Mouse (Mus musculus) intestine, postnatal 0 days (tissue): ENCODE results near the gene Mrm3. TPM values are rescaled to one million over a fixed set of nuclear protein-coding genes. Genes with fewer than 3 reads are reported as not detected.

ENCODE experiments used
- ATAC-seq: fragments of 200-750 bp; cut with Nextera tagmentation; 2 replicates; pipeline ENCODE4 v1.8.0; 2017; ENCODE audit warnings: mild to moderate bottlenecking, moderate TSS enrichment, moderate library complexity
- H3K27ac ChIP-seq: fragments of 300-500 bp; sonication (generic); 2 replicates; pipeline ENCODE4 v1.5.1; 2014; ENCODE audit warnings: mild to moderate bottlenecking, low read depth, low read length, moderate library complexity
- H3K27me3 ChIP-seq: fragments of 300-500 bp; sonication (generic); replicated peaks from 2 replicates; pipeline ENCODE4 v1.6.1; 2014; ENCODE audit warnings: low read length, mixed read lengths; ENCODE audit not compliant: control insufficient read depth, insufficient read depth
- H3K36me3 ChIP-seq: fragments of 300-500 bp; sonication (generic); 2 replicates; pipeline ENCODE4 v1.6.1; 2014; ENCODE audit warnings: mild to moderate bottlenecking, moderate library complexity; ENCODE audit not compliant: control insufficient read depth, insufficient read depth
- H3K4me1 ChIP-seq: fragments of 300-500 bp; sonication (generic); replicated peaks from 2 replicates; pipeline ENCODE4 v1.6.1; 2014; ENCODE audit warnings: antibody characterized with exemption, low read length, mixed read lengths; ENCODE audit not compliant: control insufficient read depth, insufficient read depth
- H3K4me2 ChIP-seq: fragments of 300-500 bp; sonication (generic); replicated peaks from 2 replicates; pipeline ENCODE4 v1.6.1; 2014; ENCODE audit warnings: low read depth, mild to moderate bottlenecking, moderate library complexity
- H3K4me3 ChIP-seq: fragments of 300-500 bp; sonication (generic); 2 replicates; pipeline ENCODE4 v1.5.1; 2014; ENCODE audit warnings: low read depth, low read length
- H3K9ac ChIP-seq: fragments of 300-500 bp; sonication (generic); 2 replicates; pipeline ENCODE4 v1.6.1; 2014; ENCODE audit warnings: mild to moderate bottlenecking, low read depth, low read length
- H3K9me3 ChIP-seq: fragments of 300-500 bp; sonication (generic); 2 replicates; pipeline ENCODE4 v1.6.1; 2016; ENCODE audit warnings: mixed run types; ENCODE audit not compliant: control insufficient read depth
- CTCF ChIP-seq: sonication (generic); IDR thresholded peaks from 2 replicates; pipeline ENCODE4 v1.5.1; 2016; ENCODE audit warnings: low read depth, mild to moderate bottlenecking, control low read depth, antibody characterized with exemption, moderate library complexity
- WGBS: fragments of 180-500 bp; shearing (Covaris S2); extraction: QIAGEN DNeasy Blood & Tissue Kit; methylation state at CpG from one replicate; pipeline ENCODE4 v1.1.7; 2014; 5-methylcytosine and 5-hydroxymethylcytosine counted together
- polyA plus RNA-seq: library from polyadenylated mRNA; unstranded; fragments of >200 nt; fragmentation: Nextera tagmentation; extraction: Ambion mirVana; gene quantifications from 2 replicates; pipeline ENCODE4 v1.2.1, GENCODE M21; 2015

Mrm3 gene
- polyA plus RNA-seq, 1 experiment from 2014 or later, result 8.9 TPM

DNA sequence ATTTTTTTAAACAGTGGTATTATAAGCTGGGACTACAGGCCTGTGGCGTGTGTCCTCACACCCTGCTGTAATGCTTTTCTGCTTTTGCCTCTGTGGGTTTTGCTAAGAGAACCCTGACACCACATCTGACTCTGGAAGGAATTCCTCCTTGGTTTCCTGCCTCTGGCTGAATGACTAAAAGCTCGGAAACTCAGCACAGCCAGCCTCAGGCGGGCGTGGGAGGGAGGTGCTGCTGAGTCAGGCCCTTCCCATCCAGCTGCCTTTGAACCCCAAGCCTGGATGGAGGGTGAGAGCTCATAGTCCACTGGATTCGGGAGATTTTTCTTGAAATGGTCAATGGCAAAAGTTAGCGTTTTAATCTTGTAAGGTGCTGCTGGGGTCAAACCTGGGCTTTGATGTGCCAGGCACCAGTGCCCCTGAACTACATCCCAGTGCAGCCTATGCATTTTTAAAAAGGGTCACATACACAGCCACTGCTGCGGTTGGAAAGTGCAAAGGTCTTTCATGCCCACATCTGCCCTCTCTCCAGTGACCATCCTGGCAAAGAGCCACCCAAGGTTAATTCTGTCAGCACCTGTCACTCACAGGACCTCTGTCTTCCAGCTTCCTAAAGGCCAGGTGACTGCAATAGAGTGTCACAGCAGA lies 42.0 kb downstream of the Mrm3 start:
- no peak for ATAC-seq
- 44% methylated on average over 7 of the region's 7 CpGs for WGBS
- no peaks in the 10 kb centered on the region for H3K9me3 ChIP-seq
- no peak overlapping the region for H3K9ac ChIP-seq
- no peaks in the 10 kb centered on the region for H3K27me3 ChIP-seq
- no peak overlapping the region for H3K4me2 ChIP-seq
- H3K4me3 ChIP-seq, result no peak overlapping the region
- H3K36me3 ChIP-seq, result no peaks in the 10 kb centered on the region
- TF ChIP-seq CTCF, result no peak
- H3K4me1 ChIP-seq, result no peaks in the 10 kb centered on the region
- no peak overlapping the region for H3K27ac ChIP-seq

GRCm38 (mm10) chr11:76286534-76287126 lies 43.1 kb downstream of the Mrm3 start:
- Histone ChIP-seq H3K4me3 (no peak overlapping the region), H3K36me3 (no peaks in the 10 kb centered on the region), H3K9me3 (no peaks in the 10 kb centered on the region), H3K4me2 (no peak overlapping the region), H3K27ac (no peak overlapping the region), H3K9ac (no peak overlapping the region), H3K4me1 (no peaks in the 10 kb centered on the region), H3K27me3 (no peaks in the 10 kb centered on the region)
- 67% methylated on average over 10 of the region's 10 CpGs for WGBS
- TF ChIP-seq CTCF, result no peak
- no peak for ATAC-seq

DNA sequence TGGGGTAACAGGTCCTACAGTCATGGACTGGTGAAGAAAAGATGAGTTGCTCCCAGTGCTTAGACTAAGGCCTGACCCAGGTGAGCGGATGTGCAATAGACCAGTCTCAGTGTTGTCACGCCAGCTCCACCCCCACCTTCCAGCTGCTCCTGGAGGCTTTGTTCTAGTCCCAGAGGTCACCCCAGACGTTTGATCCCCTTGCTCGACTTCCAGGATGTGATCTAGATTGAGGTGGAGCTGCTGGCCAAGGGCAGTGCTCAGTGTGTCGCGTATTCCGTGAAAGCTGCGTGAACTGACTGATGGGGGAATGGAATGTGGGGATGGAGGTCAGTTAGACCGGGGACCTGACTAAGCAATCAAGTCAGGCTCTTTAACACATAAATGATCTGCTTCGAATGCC lies 43.8 kb downstream of the Mrm3 start:
- Histone ChIP-seq H3K4me2 (no peak overlapping the region), H3K4me1 (no peaks in the 10 kb centered on the region), H3K36me3 (no peaks in the 10 kb centered on the region), H3K27me3 (no peaks in the 10 kb centered on the region), H3K27ac (no peak overlapping the region), H3K9me3 (no peaks in the 10 kb centered on the region), H3K4me3 (no peak overlapping the region), H3K9ac (no peak overlapping the region)
- no peak for TF ChIP-seq CTCF
- ATAC-seq, result no peak
- WGBS, result 54% methylated on average over 10 of the region's 10 CpGs

DNA sequence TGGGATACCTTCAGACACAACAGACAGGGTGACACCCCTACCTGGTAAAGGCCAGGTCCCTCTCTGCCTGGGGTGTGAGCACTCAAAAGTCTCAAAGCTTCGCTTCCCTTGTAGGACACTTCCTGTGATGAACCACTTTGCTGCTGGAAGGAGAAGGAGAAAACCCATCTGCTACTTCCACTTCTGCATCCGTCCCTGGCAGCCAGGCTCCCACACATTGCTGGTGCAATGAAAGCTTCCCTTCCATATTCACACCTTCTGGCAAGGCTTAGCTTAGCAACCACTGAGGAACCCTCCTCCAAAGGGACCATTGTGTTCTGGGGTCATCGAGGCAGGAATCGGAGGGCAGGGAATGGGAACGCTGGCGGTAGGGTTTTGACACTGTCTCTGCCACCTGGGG lies 45.1 kb downstream of the Mrm3 start:
- WGBS, result 85% methylated on average over 6 of the region's 6 CpGs
- ATAC-seq, result no peak

GRCm38 (mm10) chr11:76290367-76290766 lies 46.9 kb downstream of the Mrm3 start:
- Histone ChIP-seq H3K27me3 (no peaks in the 10 kb centered on the region), H3K4me1 (0 out of 2 replicates have a peak, but pooled peaks cover 4% of the 10 kb centered on the region), H3K27ac (no peak overlapping the region), H3K9me3 (no peaks in the 10 kb centered on the region), H3K9ac (no peak overlapping the region), H3K4me2 (no peak overlapping the region), H3K36me3 (no peaks in the 10 kb centered on the region), H3K4me3 (no peak overlapping the region)
- ATAC-seq, result no peak
- TF ChIP-seq CTCF, result no peak
- 50% methylated on average over 11 of the region's 11 CpGs for WGBS

More for the DNA sequence above, 45.1 kb downstream of the Mrm3 start:
- Histone ChIP-seq H3K4me2 (no peak overlapping the region), H3K9me3 (no peaks in the 10 kb centered on the region), H3K27ac (no peak overlapping the region), H3K27me3 (no peaks in the 10 kb centered on the region), H3K4me3 (no peak overlapping the region), H3K36me3 (no peaks in the 10 kb centered on the region), H3K4me1 (0 out of 2 replicates have a peak, but pooled peaks cover 4% of the 10 kb centered on the region), H3K9ac (no peak overlapping the region)
- TF ChIP-seq CTCF, result no peak

- Histone ChIP-seq H3K9ac (no peak overlapping the region), H3K27ac (no peak overlapping the region), H3K4me3 (no peak overlapping the region), H3K27me3 (no peaks in the 10 kb centered on the region), H3K4me2 (peak overlapping the region; percentile 24; the same call in 1 of the 2 replicates), H3K4me1 (0 out of 2 replicates have a peak, but pooled peaks cover 4% of the 10 kb centered on the region), H3K36me3 (no peaks in the 10 kb centered on the region), H3K9me3 (no peaks in the 10 kb centered on the region)
- TF ChIP-seq CTCF, result no peak
- 75% methylated on average over 4 of the region's 4 CpGs for WGBS
- ATAC-seq, result no peak
Measured at GRCm38 (mm10) chr11:76291960-76292359, 48.4 kb downstream of the Mrm3 start.
